Mouse (Mus musculus): ENCODE measurements around the gene Mark3.

- no peak for TF ChIP-seq POLR2A (IDR thresholded peaks at IDR 0.05; ENCODE audit: borderline replicate concordance, extremely low read depth, insufficient read depth, insufficient read length, poor library complexity, severe bottlenecking)
- TF ChIP-seq CTCF (IDR thresholded peaks at IDR 0.05; ENCODE audit: borderline replicate concordance, extremely low read depth, insufficient read depth, insufficient read length) = no peak
These were observed 97.1 kb downstream of the Mark3 start for GRCm38 (mm10) chr12:111671431-111671902.
